Mouse (Mus musculus): ENCODE measurements around the gene Hs3st5.
A peak's percentile ranks its signal among the peaks of the same experiment; 100 is the strongest.

DNA sequence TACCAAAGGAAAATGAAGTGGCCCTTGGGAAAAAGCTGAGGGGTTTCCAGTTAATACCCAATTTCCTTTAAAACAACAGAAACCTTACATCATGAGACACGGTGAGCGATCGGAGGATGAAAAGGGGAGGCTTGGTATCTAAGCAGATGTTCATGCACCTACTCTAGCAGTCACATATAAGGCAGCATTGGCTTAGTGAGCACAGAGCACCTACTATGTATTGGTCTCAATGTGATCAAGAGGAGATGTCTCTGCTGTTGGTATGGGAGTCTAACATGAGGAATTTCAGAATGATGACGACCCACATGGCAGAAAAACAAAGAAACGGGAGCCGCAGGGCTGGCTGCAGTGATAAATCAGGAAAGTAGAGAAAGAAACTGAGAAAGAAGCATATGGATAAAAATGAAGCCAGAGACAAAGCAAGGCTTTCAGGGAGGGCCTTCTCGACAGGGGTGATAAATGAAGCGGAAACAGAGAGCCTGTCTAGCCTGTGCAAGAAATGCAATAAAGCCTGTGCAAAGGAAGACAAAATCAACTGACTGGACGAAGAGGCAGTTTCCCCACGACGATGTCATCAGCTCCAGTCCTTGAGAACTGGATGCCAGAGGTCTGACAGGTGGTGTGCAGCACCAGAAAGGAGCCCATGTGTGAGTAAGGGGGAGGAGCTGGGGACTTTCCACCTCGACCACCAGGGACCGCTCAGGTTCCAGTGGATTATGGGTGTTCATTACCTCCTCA, 222.9 kb downstream of the Hs3st5 start:
- TF ChIP-seq CHD2 (IDR thresholded peaks at IDR 0.05; ENCODE audit: low read length) = no peak
- 0 out of 2 replicates have a peak, but pooled peaks have one; percentile 4 for TF ChIP-seq EP300 (IDR thresholded peaks at IDR 0.05; ENCODE audit: low read length)
- no peak; the same call in 1 of the 2 replicates for TF ChIP-seq MAX (IDR thresholded peaks at IDR 0.05; ENCODE audit: low read length)
- no peak for TF ChIP-seq NRF1 (IDR thresholded peaks at IDR 0.05; ENCODE audit: low read depth, low read length)
- peak in 1 of 2 experiments; percentile 17; a peak in 1 of 4 replicates for TF ChIP-seq CTCF (conservative IDR thresholded peaks at IDR 0.05 in 1 of 2, IDR thresholded peaks at IDR 0.05 in 1 of 2; ENCODE audit: low read depth in 2 of 2, low read length in 2 of 2)
- no peak for TF ChIP-seq USF2 (conservative IDR thresholded peaks at IDR 0.05; ENCODE audit: low read depth, low read length)
- peak; percentile 40; the same call in 1 of the 2 replicates for TF ChIP-seq POLR2A (IDR thresholded peaks at IDR 0.05; ENCODE audit: low read depth, low read length)
- TF ChIP-seq USF1 (IDR thresholded peaks at IDR 0.05; ENCODE audit: low read depth, low read length) = no peak
- TF ChIP-seq MAZ (IDR thresholded peaks at IDR 0.05; ENCODE audit: low read depth, low read length) = no peak
- TF ChIP-seq ELF1 (IDR thresholded peaks at IDR 0.05; ENCODE audit: low read depth, low read length) = no peak
- TF ChIP-seq ETS1 (conservative IDR thresholded peaks at IDR 0.05; ENCODE audit: low read depth, low read length) = peak; percentile 45
- TF ChIP-seq MAFK (IDR thresholded peaks at IDR 0.05; ENCODE audit: insufficient replicate concordance, low read length) = 0 out of 2 replicates have a peak, but pooled peaks have one; percentile 9
- TF ChIP-seq ZNF384 (IDR thresholded peaks at IDR 0.05; ENCODE audit: low read depth, low read length) = no peak
- no peak for TF ChIP-seq SMC3 (IDR thresholded peaks at IDR 0.05; ENCODE audit: low read depth, low read length)

Measured in CH12.LX (cell line).